Mouse (Mus musculus) myocyte (in vitro differentiated cells): ENCODE results near the gene Spem2.

Experiments used
- POLR2A ChIP-seq: IDR thresholded peaks from one replicate; pipeline ENCODE4 v1.6.1; 2011; ENCODE audit warnings: low read depth, mild to moderate bottlenecking, control low read depth, moderate library complexity; ENCODE audit not compliant: insufficient read length
- TCF12 ChIP-seq: IDR thresholded peaks from one replicate; pipeline ENCODE4 v1.6.1; 2011; ENCODE audit warnings: mild to moderate bottlenecking, control low read depth; ENCODE audit not compliant: poor library complexity, insufficient read depth, severe bottlenecking

GRCm38 (mm10) chr11:69797924-69798323, 20.3 kb downstream of the Spem2 start:
- TF ChIP-seq POLR2A (no peak), TCF12 (no peak)
